Mouse (Mus musculus): Measurements from ENCODE around the gene Apba2.

Apba2 gene

DNA sequence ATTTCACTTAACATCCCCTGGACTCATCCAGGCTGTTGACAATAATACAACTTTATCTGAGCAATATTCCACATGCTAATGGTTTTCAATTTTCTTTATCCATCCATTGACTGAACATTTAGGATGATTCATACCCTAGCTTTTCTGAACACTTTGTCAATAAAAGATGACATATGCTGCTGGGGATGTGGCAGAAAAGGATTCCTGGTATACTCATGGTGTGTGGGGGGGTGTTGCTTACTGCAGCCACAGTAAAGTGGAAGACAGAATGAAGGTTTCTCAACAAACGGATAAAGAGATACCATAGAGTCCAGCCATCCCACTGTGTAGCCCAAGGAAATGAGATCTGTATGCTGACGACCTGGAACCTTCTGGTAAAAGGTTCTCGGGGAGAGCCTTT, 150.5 kb downstream of the Apba2 start:
- no peak for DNase-seq (ENCODE audit: low read depth, low spot score)

DNA sequence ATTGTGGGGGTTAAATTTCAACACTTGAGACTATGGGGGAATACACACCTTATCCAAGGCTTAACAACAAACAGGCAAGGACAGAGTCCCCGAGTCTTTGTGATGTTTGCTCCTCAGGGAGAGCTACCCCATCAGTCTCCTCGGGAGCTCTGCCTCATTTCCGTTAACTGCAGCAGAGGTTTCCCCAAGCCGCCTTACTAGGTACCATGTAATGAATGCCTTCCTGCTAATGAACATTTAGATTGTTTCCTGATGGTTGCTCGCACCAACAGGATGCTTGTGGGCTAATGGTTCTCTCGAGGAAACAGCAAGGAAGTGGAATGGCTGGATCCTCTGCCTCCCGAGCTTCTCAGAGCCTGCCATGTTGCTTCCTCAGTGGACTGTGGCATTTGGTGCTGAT, 155.3 kb downstream of the Apba2 start:
- DNase-seq (ENCODE audit: low read depth, low spot score), result no peak

DNA sequence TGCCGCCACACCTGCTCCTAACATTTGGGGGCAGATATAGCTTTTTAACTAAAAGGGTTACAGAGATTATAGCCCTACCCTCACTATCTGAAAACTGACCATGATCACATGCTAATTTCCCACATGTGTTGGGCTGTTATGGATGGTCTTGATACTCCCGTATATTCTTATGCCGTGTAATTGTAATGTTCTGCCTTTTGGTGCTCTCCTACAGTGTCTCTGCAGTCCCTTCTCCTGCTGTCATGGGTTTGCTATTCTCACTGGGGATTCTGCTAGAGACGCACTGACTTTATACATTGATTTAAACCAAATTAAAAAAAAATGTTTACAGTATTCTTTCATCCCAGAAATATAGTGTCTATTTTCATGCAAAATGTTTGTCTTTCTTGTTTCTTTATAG, 157.4 kb downstream of the Apba2 start:
- DNase-seq (ENCODE audit: low read depth, low spot score), result no peak

DNA sequence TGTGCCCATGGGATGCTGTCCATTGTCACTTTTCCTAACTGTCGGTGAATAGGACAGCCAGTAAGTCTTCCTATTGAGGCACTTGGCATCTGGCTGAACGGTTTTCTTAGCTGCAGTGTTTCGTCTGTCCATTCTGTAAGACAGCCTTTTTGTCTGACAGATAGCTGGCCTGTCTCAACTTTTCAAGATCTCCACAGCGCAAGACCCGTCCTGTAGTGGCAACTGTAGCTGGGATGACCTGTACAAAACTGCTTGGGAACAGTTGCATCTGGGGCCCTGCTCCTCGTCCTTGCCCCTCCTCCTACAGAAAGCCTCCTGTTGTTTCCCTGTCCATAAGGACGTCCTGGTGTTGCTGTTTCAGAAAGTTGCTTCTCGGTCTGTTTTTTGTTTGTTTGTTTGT, 157.8 kb downstream of the Apba2 start:
- no peak for DNase-seq (ENCODE audit: low read depth, low spot score)

DNA sequence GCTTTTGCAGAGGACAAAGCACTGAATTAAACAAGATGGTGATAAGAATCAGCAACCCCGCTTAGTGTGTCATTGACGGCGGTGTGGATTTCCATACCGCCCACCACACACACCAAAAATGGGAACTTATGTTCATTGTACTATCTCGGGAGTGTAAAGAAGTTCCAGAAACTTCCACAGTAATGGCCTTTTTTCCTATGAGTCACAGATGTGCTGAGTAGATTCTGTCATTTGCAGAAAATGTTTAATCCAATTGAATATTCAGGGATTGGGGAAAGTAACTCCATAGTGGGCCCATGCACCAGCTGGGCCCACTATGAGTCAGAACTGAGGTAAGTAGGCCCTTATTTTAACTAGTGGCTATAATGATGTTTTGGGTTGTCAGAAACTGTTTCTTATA, 161.0 kb downstream of the Apba2 start:
- no peak for DNase-seq (ENCODE audit: low read depth, low spot score)

DNA sequence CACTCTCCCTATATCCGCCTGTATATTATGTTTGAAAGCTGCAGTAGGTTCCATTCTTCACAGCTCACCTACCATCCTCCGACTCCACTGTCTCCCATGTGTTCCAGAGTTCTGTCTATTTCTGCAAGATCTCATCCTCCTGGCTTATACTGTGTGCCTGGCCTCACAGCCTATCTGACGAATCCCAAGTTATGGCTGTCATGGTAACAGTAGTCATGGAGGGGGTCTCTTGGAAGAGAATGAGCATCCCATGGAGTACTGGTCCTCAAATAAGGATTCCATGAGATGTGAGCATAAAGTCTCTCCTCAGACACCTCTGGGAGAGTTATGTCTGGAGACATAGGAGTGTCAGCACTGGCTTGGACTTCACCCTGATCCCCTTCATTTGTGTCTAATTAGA, 162.1 kb downstream of the Apba2 start:
- no peak for DNase-seq (ENCODE audit: low read depth, low spot score)

DNA sequence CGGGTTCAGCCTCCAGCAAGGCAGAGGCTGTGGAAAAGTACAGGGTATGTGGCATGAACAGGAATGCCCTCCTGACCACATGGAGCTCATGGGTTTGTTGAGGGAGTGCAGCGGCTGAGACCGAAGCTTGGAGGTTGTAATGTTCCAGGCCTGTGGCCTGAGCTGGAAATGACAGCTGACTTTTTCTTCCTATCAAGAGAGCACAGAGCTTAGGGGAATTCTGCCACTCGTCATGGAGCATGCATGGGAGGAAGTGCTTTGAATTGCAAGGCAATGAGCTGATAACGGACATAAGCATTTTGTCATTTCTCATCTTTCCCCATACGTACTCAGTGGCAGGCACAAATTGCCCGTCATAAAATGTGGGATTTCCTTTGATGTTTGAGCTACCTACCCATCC, 163.6 kb downstream of the Apba2 start:
- no peak for DNase-seq (ENCODE audit: low read depth, low spot score)

DNA sequence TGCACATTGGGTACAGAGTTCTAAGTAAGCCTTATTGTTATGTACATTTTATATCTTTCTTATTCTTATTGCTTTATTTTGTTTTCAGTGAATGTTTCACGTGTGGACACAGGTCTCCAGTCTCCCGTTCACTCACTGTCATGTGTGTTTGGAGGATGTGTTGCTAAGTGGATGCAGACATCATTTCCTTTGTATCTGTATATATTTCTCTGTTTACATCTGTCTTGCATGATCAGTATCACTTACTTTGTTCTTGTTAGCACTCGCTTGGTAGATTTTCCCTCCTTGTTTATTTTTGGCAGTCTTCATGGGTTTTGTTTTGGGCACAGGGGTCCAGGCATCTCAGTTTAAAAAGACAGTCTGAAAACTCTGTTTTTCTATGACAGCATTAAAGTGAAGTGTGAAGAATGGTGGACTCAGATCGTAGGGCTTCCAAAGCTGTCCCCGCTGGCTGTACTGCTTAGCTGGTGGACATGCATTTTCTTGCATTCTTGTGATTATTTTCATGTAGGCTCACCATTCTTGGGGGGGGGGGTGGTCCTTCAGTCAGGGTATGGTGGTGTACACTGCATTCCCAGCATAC, 164.3 kb downstream of the Apba2 start:
- no peak for DNase-seq (ENCODE audit: low read depth, low spot score)

DNA sequence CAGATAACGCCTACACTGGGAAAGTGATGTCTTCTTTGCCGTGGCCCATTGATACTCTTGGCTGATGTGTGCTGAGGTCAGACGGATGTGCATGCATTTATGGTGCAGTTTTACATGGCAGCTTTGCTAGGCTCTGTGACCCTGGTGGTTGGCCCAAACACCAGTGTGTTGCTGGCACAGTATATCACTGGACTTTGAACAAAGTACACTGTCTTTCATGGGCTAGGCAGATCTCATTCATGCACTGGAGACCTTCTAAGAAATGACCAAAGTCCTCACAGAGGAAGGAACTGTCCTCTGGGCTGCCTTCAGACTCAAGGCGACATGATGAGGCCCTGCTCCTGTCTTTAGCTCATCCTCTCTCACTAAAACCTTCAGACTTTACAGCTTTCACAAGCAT, 166.5 kb downstream of the Apba2 start:
- no peak for DNase-seq (ENCODE audit: low read depth, low spot score)

DNA sequence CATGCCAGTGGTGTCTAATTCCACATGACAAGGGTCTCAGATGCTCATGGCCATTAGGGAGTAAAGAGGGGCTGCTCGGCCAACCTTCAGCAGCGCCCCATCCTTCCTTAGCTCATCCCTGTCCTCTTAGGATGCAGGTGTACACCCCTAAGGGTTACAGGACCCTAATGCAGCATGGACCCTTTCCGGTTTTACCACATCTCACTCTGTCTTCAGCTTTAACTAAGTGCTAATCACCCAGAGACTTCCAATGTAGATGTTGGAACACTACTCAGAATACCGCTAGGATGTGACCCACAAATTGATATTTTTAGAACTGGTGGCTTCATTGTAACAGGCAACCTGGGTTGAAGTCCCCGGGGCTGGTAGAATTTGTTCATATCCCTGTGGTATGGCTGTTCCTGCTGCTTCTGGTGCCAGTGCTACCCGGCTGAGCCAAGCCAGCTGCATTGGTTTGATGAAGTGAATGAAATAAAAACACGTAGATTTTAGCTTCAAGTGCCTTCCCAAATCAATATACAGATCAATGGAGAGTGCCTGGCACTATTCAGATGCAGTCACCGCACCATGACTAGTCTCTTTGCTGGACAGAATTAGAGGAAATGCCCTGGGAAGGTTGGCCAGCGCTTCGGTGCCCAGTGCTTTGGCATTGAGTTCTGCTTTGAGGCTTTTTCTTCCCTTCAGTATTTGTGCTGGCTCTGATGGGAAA, 178.4 kb downstream of the Apba2 start:
- DNase-seq (ENCODE audit: low read depth, low spot score), result no peak

DNA sequence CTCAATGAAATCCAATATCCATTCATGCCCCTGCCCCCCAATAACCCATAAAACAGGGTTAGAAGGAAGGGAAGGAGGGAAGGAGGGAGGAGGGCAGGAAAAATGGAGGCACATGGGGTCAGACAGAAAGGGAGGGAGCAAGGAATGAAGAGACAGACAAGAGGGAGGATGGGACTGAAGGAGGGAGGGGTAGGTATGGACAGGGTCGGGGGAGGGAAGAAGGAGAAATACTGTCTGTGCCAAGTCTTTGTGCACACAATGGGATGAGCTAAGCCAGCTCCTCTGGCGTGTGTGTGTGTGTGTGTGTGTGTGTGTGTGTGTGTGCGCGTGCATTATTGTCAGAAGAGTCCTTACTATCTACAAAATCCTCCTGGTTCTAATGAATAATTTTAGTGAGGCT, 183.4 kb downstream of the Apba2 start:
- no peak for DNase-seq (ENCODE audit: low read depth, low spot score)

DNA sequence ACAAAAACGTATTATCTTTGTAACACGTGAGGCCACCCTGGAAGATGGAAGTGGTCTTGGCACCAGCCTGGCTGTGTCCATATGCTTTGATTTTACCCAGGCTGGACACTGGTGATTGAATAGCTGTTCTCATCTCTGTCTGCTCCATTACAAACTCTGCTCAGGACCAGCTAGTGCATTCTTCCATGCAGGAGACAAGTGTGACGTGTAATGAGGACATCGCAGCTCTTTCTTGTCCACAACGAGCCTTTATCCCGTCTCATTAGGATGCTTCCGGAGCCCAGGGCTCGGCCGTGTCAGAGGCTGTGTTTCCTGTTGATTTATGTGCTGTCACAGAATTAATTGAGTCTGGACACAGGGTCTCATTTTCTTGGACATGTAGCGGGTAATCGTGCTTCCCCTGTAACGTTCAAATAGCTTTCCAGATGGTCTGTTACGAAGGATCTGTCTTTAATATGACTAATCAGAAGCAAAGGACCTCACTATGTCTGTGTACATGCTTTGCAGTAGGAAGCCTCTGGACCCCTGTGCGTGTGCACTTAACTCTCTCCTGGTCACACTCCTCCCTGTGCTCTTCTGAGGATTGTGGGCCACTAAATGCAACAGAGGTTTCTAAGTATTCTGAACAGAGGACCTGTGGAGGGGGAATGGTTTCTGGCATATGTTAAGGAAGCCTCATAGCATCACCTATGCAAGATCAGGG, 186.8 kb downstream of the Apba2 start:
- DNase-seq (ENCODE audit: low read depth, low spot score), result no peak

DNA sequence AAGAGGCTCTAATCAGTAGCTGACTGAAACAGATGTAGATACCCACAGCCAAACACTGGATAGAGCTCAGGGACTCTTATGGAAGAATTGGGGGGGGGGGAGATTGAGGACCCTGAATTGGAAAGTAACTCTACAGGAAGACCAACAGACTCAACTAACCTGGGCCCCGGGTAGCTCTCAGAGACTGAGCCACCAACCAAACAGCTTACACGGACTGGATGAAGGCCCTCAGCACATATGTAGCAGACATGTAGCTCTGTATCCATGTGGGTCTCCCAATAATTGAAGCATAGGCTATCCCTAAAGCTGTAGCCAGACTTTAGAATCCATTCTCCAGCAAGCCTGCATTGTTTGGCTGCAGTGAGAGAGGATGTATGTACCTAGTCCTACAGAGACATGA, 190.3 kb downstream of the Apba2 start:
- no peak for DNase-seq (ENCODE audit: low read depth, low spot score)

DNA sequence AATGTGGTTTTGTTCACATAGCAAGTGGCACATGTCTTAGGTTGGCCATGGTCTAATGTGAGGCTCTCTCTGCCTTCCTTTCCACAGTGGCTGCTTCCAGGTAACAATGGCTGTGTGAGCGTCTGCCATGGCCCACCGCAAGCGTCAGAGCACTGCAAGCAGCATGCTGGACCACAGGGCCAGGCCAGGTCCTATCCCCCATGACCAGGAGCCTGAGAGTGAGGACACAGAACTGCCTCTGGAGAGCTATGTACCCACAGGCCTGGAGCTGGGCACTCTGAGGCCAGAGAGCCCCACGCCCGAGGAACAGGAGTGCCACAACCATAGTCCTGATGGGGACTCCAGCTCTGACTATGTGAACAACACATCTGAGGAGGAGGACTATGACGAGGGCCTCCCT, 193.4 kb downstream of the Apba2 start:
- no peak for DNase-seq (ENCODE audit: low read depth, low spot score)

DNA sequence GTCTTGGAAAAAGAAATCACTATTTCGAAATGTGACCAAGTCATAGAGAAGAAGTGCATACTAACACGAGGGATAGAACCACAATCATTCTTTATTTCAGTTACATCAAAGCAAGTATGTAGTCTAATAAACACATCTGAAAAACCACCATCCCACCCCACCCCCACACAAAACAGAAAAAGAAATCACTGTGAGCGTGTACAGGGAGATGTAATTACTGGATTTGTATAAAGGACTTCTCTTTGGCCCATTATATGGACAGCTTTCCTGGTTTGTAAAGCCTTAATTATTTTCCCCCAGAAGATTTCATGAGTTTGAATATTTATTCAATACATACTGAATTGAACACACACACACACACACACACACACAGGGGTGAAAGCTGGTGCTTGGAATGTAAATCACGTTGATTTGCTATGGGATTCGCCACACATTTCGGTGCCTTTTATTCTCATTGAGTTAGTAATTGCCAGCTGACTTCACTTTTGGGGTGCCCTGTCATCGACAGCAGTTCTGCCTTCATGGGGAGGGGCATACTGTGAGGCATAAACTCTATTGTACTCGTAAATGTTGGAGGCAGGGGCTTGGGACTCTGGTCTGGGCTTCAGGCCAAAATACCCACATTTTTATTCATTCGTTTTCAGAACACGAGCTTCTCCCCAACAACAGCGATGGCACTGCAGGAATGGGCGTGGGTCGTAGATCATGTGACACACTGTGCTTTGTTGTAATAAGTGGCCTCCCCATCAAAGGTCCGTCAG, 195.2 kb downstream of the Apba2 start:
- no peak for DNase-seq (ENCODE audit: low read depth, low spot score)

DNA sequence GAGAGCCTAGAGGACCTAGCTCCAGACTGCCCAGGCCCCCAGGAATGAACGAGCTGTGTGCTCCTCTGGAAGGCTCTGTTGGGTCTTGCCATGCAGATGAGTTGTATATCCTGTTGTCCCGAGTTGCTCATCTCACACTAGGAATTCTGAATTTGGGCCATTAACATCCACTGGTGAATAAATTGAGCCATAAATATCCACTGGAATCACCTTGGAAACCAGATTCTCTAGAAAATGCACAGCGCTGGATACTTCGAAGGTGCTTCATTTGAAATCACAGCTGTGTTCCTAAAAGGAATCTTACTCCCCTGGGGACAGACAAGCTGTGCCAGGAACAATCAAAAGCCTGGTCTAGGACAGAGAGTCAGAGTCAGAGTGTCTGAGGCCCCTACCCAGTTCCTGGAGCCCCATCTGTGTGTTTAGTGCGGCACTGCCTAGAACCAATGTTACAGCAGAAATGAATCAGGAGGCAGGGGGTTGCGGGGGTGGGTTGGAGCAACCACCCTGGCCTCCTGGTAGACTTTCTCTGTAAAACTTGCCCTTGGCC, 196.4 kb downstream of the Apba2 start:
- DNase-seq (ENCODE audit: low read depth, low spot score), result no peak

DNA sequence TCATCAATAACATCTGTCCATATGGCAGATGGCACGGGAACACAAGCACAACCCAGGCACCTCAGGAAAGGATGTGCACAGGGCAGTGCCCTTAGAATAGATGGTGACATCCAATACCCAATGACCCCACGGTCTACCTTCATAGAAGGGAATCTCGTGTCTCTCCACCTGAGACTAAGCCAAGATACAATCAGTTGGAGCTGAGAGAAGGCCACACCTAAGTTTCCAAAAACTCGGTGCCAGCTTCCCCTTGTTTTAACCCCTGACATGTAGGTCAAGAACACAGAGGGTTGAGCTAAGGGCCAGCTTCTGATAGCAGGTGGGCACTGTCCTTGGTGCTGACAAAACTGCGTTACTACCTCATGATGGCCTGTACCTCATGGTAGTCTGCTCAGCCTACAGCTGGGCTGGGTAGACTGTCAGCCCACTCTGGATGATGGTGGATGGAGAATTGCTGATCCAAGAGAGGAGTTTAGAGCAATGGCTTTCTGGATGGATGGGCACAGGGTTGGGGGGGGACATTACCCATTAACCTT, 202.6 kb downstream of the Apba2 start:
- no peak for DNase-seq (ENCODE audit: low read depth, low spot score)

DNA sequence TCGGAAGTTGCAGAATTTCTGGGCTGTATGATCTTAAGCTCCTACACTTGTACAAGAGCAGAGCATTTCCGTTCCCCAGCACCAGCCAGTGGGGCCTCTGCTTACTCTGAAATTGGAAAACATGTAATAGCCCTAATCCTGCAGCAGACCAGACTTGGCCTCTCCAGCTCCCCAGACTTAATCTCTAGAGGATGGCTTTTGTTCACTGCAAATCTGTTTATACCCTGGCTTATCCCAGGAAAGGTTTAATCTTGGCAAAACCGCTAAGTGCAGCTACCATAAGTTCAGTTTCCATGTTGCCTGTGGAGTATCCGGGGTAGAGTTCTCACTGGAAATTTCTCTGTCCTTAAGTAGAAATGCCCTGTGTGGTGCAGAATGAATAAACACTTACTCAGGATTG, 206.7 kb downstream of the Apba2 start:
- DNase-seq (ENCODE audit: low read depth, low spot score), result no peak

DNA sequence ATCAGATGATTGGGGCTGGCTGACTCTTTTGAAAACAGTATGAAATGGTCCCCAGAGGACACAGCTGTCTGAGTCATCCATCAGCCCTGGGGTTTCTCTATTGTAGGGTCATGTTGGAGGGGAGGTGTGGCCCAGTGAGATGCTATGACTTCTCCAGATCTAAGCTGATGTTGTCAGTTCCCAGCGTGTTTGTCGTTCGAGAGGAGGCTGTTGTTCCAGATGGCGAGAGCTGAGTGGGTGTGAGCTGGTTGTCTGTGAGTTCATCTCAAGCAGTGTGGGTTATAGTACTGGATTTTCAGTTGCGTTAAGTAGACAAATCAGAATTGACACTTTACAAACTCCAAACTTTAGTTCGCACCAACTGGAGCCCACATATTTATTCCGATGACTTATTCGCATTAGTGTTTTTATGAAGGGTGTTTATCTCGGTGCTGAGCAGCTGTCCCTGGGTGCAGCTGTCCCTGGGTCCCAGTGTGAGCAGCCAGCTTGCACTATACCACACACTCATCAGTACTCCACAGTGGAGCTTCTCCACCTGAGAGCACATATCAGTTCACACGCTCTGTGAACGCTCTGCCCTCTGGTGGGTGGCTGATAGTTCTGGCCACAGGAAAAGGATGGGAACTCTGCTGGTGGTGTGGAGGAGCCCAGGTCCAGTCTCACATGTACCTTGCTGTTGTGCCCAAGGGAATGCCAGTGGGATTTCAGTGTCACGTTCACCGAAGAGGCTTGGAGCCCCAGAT, 208.2 kb downstream of the Apba2 start:
- DNase-seq (ENCODE audit: low read depth, low spot score), result peak; percentile 6

DNA sequence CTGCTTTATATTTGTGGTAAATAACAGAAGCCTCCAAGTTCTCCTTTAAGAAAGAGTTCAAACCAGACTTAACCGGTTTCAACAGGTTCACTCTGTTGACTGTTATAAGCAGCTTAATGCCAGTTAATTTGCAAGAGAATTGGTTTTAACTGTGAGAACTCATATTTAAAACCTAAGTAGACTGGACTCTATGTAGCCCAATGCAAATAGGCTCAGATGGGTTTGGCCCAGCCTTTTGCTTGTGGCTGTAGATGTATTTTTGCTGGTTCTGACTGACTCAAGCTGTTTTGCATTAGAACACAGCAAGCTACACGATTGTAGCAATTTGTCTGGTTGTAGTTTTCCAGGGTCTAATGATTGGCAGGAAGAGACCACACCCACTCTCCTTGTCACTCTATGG, 214.8 kb downstream of the Apba2 start:
- DNase-seq (ENCODE audit: low read depth, low spot score), result no peak

DNA sequence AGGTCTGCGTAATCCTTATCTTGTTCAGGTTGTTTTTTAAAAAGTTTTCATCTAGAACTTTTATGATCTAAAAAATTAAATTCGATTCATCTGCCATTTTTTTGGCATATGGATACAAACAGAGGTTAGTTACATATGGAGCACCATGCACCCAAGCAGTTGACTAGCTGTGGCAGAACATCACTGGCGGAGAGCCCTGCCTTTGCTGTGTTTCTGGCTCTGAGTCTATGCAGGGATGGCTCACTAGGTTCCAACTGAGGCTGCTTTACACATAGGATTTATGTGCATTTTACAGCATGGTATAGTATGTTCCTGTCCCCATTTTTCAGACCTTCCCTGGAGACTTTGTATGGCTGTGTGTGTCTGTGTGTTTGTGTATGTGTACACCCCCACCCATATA, 221.8 kb downstream of the Apba2 start:
- no peak for DNase-seq (ENCODE audit: low read depth, low spot score)
